Mouse (Mus musculus) liver, embryonic 16.5 days (tissue): ENCODE results near the gene Theg. TPM values are rescaled to one million over a fixed set of nuclear protein-coding genes. Genes with fewer than 3 reads are reported as not detected.

Source experiments
- ATAC-seq: fragments of 200-750 bp; cut with Nextera tagmentation; 2 replicates; pipeline ENCODE4 v1.8.0; 2017; ENCODE audit warnings: low read depth, mild to moderate bottlenecking, moderate number of reproducible peaks, moderate library complexity
- H3K27ac ChIP-seq: fragments of 300-500 bp; sonication (generic); 2 replicates; pipeline ENCODE4 v1.5.1; 2014; ENCODE audit warnings: mild to moderate bottlenecking, low read length
- H3K27me3 ChIP-seq: fragments of 300-500 bp; sonication (generic); 2 replicates; pipeline ENCODE4 v1.6.1; 2014; ENCODE audit warnings: low read depth, low read length, mixed read lengths; ENCODE audit not compliant: control insufficient read depth, insufficient read depth
- H3K36me3 ChIP-seq: fragments of 300-500 bp; sonication (generic); 2 replicates; pipeline ENCODE4 v1.6.1; 2014; ENCODE audit warnings: mild to moderate bottlenecking; ENCODE audit not compliant: control insufficient read depth, insufficient read depth
- H3K4me1 ChIP-seq: fragments of 300-500 bp; sonication (generic); 2 replicates; pipeline ENCODE4 v1.6.1; 2014; ENCODE audit warnings: low read depth, low read length, mixed read lengths; ENCODE audit not compliant: control insufficient read depth
- H3K4me2 ChIP-seq: fragments of 300-500 bp; sonication (generic); 2 replicates; pipeline ENCODE4 v1.6.1; 2014; ENCODE audit warnings: low read depth, low read length, mixed read lengths
- H3K4me3 ChIP-seq: fragments of 300-500 bp; sonication (generic); 2 replicates; pipeline ENCODE4 v1.5.1; 2014; ENCODE audit warnings: low read depth, mild to moderate bottlenecking, low read length
- H3K9ac ChIP-seq: fragments of 300-500 bp; sonication (generic); 2 replicates; pipeline ENCODE4 v1.6.1; 2014; ENCODE audit warnings: low read depth, low read length
- H3K9me3 ChIP-seq: fragments of 300-500 bp; sonication (generic); replicated peaks from 2 replicates; pipeline ENCODE4 v1.6.1; 2016; ENCODE audit warnings: low read length; ENCODE audit not compliant: control insufficient read depth
- WGBS: fragments of 180-500 bp; shearing (Covaris S2); extraction: QIAGEN DNeasy Blood & Tissue Kit; methylation state at CpG from one replicate; pipeline ENCODE4 v1.1.7; 2014; ENCODE audit not compliant: insufficient replicate concordance; 5-methylcytosine and 5-hydroxymethylcytosine counted together
- polyA plus RNA-seq: library from polyadenylated mRNA; unstranded; fragments of >200 nt; fragmentation: Nextera tagmentation; extraction: Ambion mirVana; gene quantifications from 2 replicates; pipeline ENCODE4 v1.2.1, GENCODE M21; 2015

Gene Theg
- polyA plus RNA-seq, 1 experiment from 2014 or later: not detected

DNA sequence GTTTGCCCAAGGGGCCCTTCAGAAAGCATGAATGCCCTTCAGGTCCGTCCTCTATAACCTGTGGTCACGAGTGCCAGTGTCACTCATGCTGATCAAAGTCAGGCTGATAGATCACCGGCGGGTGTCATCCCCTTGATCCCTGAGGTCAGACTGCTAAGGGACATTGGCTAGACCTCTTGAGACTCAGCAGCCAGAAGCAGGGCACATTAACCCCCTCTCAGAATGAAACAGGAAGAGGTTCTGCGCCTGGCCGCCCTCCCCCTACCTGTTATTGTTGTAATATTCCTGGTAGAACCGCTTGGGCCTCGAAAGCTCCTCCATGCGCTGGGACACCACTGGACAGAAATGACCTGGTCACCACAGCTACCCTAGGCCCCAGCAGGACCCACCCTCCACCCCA is 2.7 kb downstream of the Theg start:
- no peaks in the 10 kb centered on the region for H3K4me1 ChIP-seq
- H3K4me2 ChIP-seq: no peak overlapping the region
- no peak overlapping the region for H3K27ac ChIP-seq
- H3K27me3 ChIP-seq: no peaks in the 10 kb centered on the region
- WGBS: 58% methylated on average over 9 of the region's 9 CpGs
- H3K36me3 ChIP-seq: no peaks in the 10 kb centered on the region
- no peak overlapping the region for H3K4me3 ChIP-seq
- no peak for ATAC-seq
- H3K9me3 ChIP-seq: no peaks in the 10 kb centered on the region
- H3K9ac ChIP-seq: no peak overlapping the region

GRCm38 (mm10) chr10:79584021-79584420 is 3.1 kb downstream of the Theg start:
- H3K4me3 ChIP-seq: no peak overlapping the region
- H3K27me3 ChIP-seq: no peaks in the 10 kb centered on the region
- 43% methylated on average over 7 of the region's 7 CpGs for WGBS
- no peaks in the 10 kb centered on the region for H3K4me1 ChIP-seq
- no peak overlapping the region for H3K4me2 ChIP-seq
- no peaks in the 10 kb centered on the region for H3K9me3 ChIP-seq
- no peaks in the 10 kb centered on the region for H3K36me3 ChIP-seq
- H3K9ac ChIP-seq: no peak overlapping the region
- no peak for ATAC-seq
- no peak overlapping the region for H3K27ac ChIP-seq

DNA sequence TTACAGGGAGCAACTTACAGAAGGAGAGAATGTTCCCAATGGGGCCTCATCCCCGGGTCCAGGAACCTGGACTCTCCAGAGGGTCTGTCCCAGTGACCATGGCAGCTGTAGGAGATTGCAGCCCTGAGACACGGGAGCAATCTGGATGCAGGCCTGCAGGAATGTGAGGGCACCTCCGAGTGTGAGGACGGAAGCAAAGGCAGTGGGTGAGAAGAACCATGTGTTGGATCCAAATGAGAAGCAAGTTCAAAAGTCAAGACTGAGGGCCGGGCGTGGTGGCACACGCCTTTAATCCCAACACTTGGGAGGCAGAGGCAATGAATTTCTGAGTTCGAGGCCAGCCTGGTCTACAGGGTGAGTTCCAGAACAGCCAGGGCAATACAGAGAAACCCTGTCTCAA is 5.6 kb downstream of the Theg start:
- Histone ChIP-seq H3K4me2 (no peak overlapping the region), H3K9ac (no peak overlapping the region), H3K9me3 (no peaks in the 10 kb centered on the region), H3K27me3 (no peaks in the 10 kb centered on the region), H3K36me3 (no peaks in the 10 kb centered on the region), H3K4me3 (no peak overlapping the region), H3K4me1 (no peaks in the 10 kb centered on the region), H3K27ac (no peak overlapping the region)
- no peak for ATAC-seq
- WGBS: 72% methylated on average over 8 of the region's 8 CpGs

DNA sequence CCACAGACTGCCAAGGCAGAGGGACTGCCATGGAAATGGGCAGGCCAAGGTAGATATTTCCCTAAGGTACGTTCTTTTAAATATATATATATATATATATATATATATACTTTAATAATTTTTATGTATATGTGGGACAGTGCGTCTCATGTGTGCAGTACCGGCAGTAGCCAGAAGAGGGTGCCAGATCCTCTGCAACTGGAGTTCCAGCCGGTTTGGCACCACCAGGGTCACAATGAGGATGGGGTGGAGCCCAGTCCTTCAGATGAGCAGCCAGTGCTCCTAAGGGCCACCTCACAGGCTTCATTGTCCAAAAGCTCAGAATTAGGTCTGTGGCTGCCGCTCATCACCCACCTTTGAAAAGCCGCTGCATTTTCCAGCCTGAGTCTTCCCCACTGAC is 6.3 kb downstream of the Theg start:
- no peaks in the 10 kb centered on the region for H3K27me3 ChIP-seq
- no peak for ATAC-seq
- H3K9ac ChIP-seq: no peak overlapping the region
- no peak overlapping the region for H3K27ac ChIP-seq
- no peaks in the 10 kb centered on the region for H3K9me3 ChIP-seq
- no peaks in the 10 kb centered on the region for H3K4me1 ChIP-seq
- H3K4me2 ChIP-seq: no peak overlapping the region
- WGBS: 38% methylated on average over 6 of the region's 6 CpGs
- no peak overlapping the region for H3K4me3 ChIP-seq
- H3K36me3 ChIP-seq: no peaks in the 10 kb centered on the region

- no peaks in the 10 kb centered on the region for H3K27me3 ChIP-seq
- no peaks in the 10 kb centered on the region for H3K9me3 ChIP-seq
- no peaks in the 10 kb centered on the region for H3K4me1 ChIP-seq
- no peaks in the 10 kb centered on the region for H3K36me3 ChIP-seq
- no peak overlapping the region for H3K27ac ChIP-seq
- no peak overlapping the region for H3K9ac ChIP-seq
- no peak overlapping the region for H3K4me2 ChIP-seq
- ATAC-seq: no peak
- 55% methylated on average over 7 of the region's 7 CpGs for WGBS
- H3K4me3 ChIP-seq: no peak overlapping the region
These were observed 6.8 kb downstream of the Theg start for GRCm38 (mm10) chr10:79580356-79580755.

GRCm38 (mm10) chr10:79579781-79580180 is 7.3 kb downstream of the Theg start:
- ATAC-seq: no peak
- H3K9me3 ChIP-seq: no peaks in the 10 kb centered on the region
- H3K4me3 ChIP-seq: no peak overlapping the region
- H3K4me2 ChIP-seq: no peak overlapping the region
- no peaks in the 10 kb centered on the region for H3K27me3 ChIP-seq
- H3K9ac ChIP-seq: no peak overlapping the region
- H3K36me3 ChIP-seq: no peaks in the 10 kb centered on the region
- H3K27ac ChIP-seq: no peak overlapping the region
- WGBS: 60% methylated on average over 12 of the region's 12 CpGs
- no peaks in the 10 kb centered on the region for H3K4me1 ChIP-seq

DNA sequence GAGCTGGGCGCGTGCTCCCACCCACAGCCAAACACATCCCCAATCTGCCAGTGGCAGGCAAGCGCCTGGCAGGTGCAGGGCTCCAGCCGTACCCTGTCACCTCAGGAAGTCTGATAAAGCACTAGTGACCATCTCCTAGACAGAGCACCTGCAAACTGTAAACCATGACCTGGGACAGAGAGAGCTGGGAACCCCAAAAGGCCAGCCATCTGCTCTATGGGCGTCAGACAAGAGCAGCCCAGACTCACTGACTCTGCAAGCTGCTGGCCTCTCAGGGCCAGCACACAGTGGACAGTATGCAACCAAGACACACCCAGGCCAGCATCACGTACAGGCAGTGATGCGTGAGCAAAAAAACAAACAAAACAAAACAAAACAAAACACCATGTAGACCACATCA is 8.2 kb downstream of the Theg start:
- Histone ChIP-seq H3K27me3 (no peaks in the 10 kb centered on the region), H3K9me3 (no peaks in the 10 kb centered on the region), H3K4me2 (no peak overlapping the region), H3K4me3 (no peak overlapping the region), H3K4me1 (no peaks in the 10 kb centered on the region), H3K27ac (no peak overlapping the region), H3K36me3 (no peaks in the 10 kb centered on the region), H3K9ac (no peak overlapping the region)
- ATAC-seq: no peak
- WGBS: 57% methylated on average over 7 of the region's 7 CpGs

GRCm38 (mm10) chr10:79578276-79578675 is 8.9 kb downstream of the Theg start:
- Histone ChIP-seq H3K4me2 (no peak overlapping the region), H3K36me3 (no peaks in the 10 kb centered on the region), H3K27me3 (no peaks in the 10 kb centered on the region), H3K9ac (no peak overlapping the region), H3K4me3 (no peak overlapping the region), H3K4me1 (no peaks in the 10 kb centered on the region), H3K9me3 (no peaks in the 10 kb centered on the region), H3K27ac (no peak overlapping the region)
- ATAC-seq: no peak
- 59% methylated on average over 9 of the region's 9 CpGs for WGBS

DNA sequence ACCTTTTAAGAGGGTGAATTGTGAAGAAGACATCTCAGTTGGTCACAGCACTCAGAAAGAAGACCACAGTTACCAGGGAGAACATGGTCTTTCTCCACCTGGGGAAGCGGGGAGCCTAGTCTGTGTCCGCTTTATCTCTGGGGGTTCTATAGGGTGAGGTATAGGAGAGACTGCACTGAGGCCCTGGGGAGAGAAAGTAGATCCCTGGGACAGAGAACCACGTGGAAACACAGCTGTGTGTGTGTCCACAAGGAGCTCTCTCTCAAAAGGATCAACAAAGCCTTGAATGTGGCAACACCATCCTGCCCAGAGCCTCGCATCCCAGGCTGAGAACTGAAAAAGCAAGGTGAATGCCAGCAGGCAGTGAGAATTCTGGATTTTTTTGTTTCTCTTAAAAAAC is 9.8 kb downstream of the Theg start:
- Histone ChIP-seq H3K4me1 (no peaks in the 10 kb centered on the region), H3K4me2 (no peak overlapping the region), H3K27ac (no peak overlapping the region), H3K27me3 (no peaks in the 10 kb centered on the region), H3K4me3 (no peak overlapping the region), H3K9me3 (no peaks in the 10 kb centered on the region), H3K36me3 (no peaks in the 10 kb centered on the region), H3K9ac (no peak overlapping the region)
- 61% methylated on average over 4 of the region's 4 CpGs for WGBS
- no peak for ATAC-seq

DNA sequence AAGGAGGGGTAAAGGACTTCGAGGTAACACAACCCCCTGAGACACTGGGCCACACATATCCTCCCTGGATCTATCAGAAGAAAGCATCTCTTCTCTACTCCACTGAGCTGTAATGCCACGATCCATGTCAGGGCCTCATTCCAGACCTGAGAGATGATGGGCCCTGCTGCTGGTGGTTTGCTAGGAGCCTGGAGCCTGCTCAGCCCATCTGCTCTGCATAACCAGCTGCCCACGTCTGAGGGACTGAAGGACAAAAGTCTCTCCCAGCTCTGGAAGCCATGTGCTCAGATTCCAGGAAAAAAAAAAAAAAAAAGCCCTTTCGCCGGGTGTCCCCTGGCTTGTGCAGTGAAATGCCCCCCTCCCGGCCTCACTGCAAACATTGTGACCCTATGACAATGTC is 11.4 kb downstream of the Theg start:
- no peaks in the 10 kb centered on the region for H3K36me3 ChIP-seq
- 60% methylated on average over 6 of the region's 6 CpGs for WGBS
- H3K4me1 ChIP-seq: no peaks in the 10 kb centered on the region
- no peaks in the 10 kb centered on the region for H3K9me3 ChIP-seq
- H3K4me3 ChIP-seq: no peak overlapping the region
- no peak overlapping the region for H3K4me2 ChIP-seq
- no peak overlapping the region for H3K9ac ChIP-seq
- no peak overlapping the region for H3K27ac ChIP-seq
- no peaks in the 10 kb centered on the region for H3K27me3 ChIP-seq
- ATAC-seq: no peak
